Mouse (Mus musculus): Measurements from ENCODE around the gene Qtrt2.

The Qtrt2 gene

DNA sequence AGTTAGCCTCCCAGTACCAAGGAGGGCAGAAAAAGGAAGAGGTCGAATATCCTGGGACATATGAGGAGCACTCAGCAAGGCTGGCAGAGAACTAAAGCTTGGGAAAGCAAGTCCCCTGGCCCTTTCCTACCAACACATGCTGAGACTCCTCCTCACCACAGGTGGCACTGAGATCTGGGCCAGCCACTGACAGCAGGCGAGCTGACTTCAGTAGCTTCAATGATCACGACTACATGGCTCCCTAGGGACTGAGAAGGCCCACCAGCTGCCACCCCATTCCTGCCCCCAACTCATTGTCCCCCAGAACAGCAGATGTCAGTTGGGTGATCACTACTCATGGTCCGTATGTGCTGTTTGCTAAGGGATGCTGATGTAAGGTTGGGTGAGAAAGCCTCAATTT is 112.0 kb downstream of the Qtrt2 start:
- peak; percentile 75 to 82 for DNase-seq

Data from cerebellum, postnatal 10 days (tissue).